Mouse (Mus musculus) spleen, adult 2 months (tissue): ENCODE data around the gene Efna5. TPM values are rescaled to one million over a fixed set of nuclear protein-coding genes. Genes with fewer than 3 reads are reported as not detected.

Experiments
- DNase-seq, 2 experiments: peaks; one replicate each; pipeline versions ENCODE4 v3.0.0 to v3.0.0-alpha.2; 2012 to 2021; ENCODE audit warnings: low spot score in 2 of 2, low read depth in 1 of 2
- H3K27ac ChIP-seq: fragments of 200-500 bp; 2 replicates; pipeline ENCODE4 v1.5.1; 2012; ENCODE audit warnings: low read length, inconsistent platforms; ENCODE audit not compliant: insufficient read depth
- H3K27me3 ChIP-seq: fragments of 200-500 bp; 2 replicates; pipeline ENCODE4 v1.6.1; 2012; ENCODE audit warnings: mild to moderate bottlenecking, moderate library complexity, low read length, inconsistent platforms; ENCODE audit not compliant: control insufficient read depth, insufficient read depth
- H3K36me3 ChIP-seq: fragments of 200-500 bp; 2 replicates; pipeline ENCODE4 v1.6.1; 2012; ENCODE audit warnings: mild to moderate bottlenecking, low read length, inconsistent platforms; ENCODE audit not compliant: control insufficient read depth, insufficient read depth
- H3K4me1 ChIP-seq: fragments of 200-500 bp; 2 replicates; pipeline ENCODE4 v1.6.1; 2011; ENCODE audit warnings: inconsistent platforms; ENCODE audit not compliant: control insufficient read depth, insufficient read depth, insufficient read length
- H3K4me3 ChIP-seq: fragments of 200-500 bp; 2 replicates; pipeline ENCODE4 v1.5.1; 2011; ENCODE audit warnings: mild to moderate bottlenecking, inconsistent platforms; ENCODE audit not compliant: insufficient read depth, insufficient read length; ENCODE audit errors: extremely low read depth
- CTCF ChIP-seq: fragments of 200-500 bp; IDR thresholded peaks from 2 replicates; pipeline ENCODE4 v1.5.1; 2011; ENCODE audit warnings: mild to moderate bottlenecking, inconsistent platforms; ENCODE audit not compliant: insufficient read depth, insufficient read length, insufficient replicate concordance; ENCODE audit errors: extremely low read depth
- POLR2A ChIP-seq: fragments of 200-500 bp; IDR thresholded peaks from 2 replicates; pipeline ENCODE4 v1.6.1; 2011; ENCODE audit warnings: low read depth, low read length, inconsistent platforms
- WGBS: fragments of 180-500 bp; shearing (Covaris S2); methylation state at CpG from one replicate; pipeline ENCODE4 v1.1.7; 2018; 5-methylcytosine and 5-hydroxymethylcytosine counted together
- polyA plus RNA-seq: library from polyadenylated mRNA; depleted of rRNA; stranded (reverse); fragments of >200 nt; gene quantifications from 2 replicates; pipeline ENCODE4 v1.2.3, GENCODE M21; 2012

Gene Efna5
- polyA plus RNA-seq, 1 experiment: 0.30 TPM

DNA sequence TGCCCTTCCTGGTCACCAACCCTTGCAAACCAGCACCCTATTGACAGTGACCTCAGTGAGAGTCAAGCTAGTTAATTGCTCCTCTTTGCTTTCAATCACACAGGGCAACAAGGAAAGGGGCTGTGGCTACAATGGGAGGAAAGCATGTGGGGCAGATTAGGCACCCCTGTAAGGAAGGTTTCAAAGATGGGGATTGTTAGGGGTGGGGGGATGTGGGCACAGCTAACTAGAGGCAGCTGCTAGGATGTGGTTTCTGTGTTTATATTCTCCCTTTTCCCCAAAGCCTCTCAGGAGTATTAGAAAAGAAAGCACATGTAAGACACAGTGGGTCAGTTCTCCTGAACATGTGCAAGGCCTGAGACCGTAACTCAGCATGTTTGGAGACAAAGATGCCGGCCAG, 62.8 kb downstream of the Efna5 start:
- DNase-seq: no peak
- Histone ChIP-seq H3K4me3 (no peak overlapping the region), H3K4me1 (peaks cover 4% of the 10 kb centered on the region; the same call in 1 of the 2 replicates), H3K36me3 (no peaks in the 10 kb centered on the region), H3K27ac (no peak overlapping the region), H3K27me3 (no peaks in the 10 kb centered on the region; the same call in 1 of the 2 replicates)
- WGBS: 31% methylated on average over 2 of the region's 2 CpGs
- TF ChIP-seq POLR2A: no peak
- TF ChIP-seq CTCF: no peak

DNA sequence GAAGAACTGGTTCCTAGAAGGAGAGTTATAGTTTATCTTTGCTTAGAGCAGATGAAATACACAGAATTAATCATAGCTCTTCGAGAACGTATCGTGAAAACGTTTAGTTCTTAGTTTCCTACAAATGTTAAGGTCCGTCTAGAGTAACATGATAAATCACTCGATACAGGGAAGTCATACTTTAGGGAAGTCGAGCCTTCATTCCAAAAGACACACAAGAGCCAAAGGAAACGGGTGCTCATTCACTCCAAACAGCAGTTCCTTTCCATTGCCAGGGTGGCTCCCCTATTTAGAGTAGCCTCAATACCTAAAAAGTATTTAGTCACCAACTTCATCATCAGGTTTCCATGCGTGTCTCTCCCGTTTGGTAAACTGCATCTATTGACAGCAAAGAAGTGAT, 64.2 kb downstream of the Efna5 start:
- Histone ChIP-seq H3K27ac (no peak overlapping the region), H3K36me3 (no peaks in the 10 kb centered on the region), H3K27me3 (no peaks in the 10 kb centered on the region; the same call in 1 of the 2 replicates), H3K4me1 (peaks cover 4% of the 10 kb centered on the region; the same call in 1 of the 2 replicates), H3K4me3 (no peak overlapping the region)
- no peak for TF ChIP-seq POLR2A
- no peak for DNase-seq
- 35% methylated on average over 10 of the region's 10 CpGs for WGBS

DNA sequence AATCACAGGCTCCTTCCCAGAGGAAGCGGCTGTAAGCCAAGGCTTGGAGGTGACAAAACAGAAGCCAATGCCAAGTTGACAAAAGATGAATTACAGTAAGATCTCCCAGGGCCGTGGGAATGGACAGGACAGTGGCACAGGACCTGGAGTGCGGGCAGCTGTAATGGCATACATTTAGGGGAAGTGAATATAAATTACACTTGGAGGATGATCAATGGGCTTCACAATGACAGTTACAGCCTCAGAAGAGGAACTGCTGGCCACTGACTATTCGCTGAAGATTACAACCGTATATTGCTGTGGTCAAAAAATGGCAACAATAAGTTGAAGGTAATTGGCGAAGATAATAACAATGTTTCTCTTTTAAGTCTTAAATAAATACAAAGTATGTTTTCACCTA, 67.7 kb downstream of the Efna5 start:
- Histone ChIP-seq H3K4me3 (no peak overlapping the region), H3K27me3 (no peaks in the 10 kb centered on the region; the same call in 1 of the 2 replicates), H3K27ac (no peak overlapping the region), H3K4me1 (no peaks in the 10 kb centered on the region; the same call in 1 of the 2 replicates), H3K36me3 (no peaks in the 10 kb centered on the region)
- WGBS: 58% methylated on average over 6 of the region's 6 CpGs
- TF ChIP-seq POLR2A (no peak), CTCF (no peak)
- DNase-seq: no peak

DNA sequence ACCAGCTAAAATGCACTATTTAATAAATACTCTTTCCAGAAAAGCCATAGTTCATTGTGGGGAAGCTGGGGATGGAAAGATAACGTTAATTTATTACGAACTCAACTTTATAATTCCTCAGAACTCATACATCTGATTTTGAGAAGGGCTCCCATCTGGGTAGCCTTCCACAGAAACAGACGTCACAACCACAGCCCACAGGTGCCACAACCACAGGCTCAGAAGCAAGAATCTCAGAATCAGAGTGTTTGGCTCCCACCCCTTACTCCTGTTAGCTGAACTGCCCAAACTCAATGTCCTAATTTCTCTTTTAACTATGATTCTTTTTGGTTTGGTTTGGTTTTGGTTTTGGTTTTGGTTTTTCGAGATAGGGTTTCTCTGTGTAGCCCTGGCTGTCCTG, 73.2 kb downstream of the Efna5 start:
- Histone ChIP-seq H3K36me3 (no peaks in the 10 kb centered on the region), H3K27ac (no peak overlapping the region), H3K4me3 (no peak overlapping the region), H3K27me3 (no peaks in the 10 kb centered on the region), H3K4me1 (no peaks in the 10 kb centered on the region)
- WGBS: 37% methylated on average over 4 of the region's 4 CpGs
- TF ChIP-seq POLR2A (no peak), CTCF (no peak)
- no peak for DNase-seq

DNA sequence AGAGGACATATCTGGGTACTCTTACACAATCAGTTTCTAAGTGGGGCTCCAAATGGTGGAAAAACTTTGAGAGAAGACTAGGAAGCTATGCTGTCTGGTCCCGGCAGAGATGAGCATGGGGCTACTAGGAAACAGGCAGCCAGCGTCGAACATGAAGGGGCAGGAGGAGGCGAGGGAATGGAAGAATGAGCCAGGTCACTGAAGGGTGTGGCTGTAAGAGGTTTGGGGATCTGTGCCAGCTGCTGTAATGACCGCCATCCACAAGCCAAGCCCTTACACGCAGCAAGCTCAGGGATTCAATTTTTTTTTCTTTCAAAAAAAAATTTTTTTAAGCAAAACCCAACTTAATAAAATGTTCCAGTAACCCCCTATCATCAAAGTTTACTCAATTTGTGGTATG, 74.5 kb downstream of the Efna5 start:
- Histone ChIP-seq H3K27ac (no peak overlapping the region), H3K27me3 (no peaks in the 10 kb centered on the region), H3K4me1 (no peaks in the 10 kb centered on the region), H3K4me3 (no peak overlapping the region), H3K36me3 (no peaks in the 10 kb centered on the region)
- TF ChIP-seq CTCF: no peak
- TF ChIP-seq POLR2A: no peak
- WGBS: 94% methylated on average over 6 of the region's 6 CpGs
- no peak for DNase-seq

DNA sequence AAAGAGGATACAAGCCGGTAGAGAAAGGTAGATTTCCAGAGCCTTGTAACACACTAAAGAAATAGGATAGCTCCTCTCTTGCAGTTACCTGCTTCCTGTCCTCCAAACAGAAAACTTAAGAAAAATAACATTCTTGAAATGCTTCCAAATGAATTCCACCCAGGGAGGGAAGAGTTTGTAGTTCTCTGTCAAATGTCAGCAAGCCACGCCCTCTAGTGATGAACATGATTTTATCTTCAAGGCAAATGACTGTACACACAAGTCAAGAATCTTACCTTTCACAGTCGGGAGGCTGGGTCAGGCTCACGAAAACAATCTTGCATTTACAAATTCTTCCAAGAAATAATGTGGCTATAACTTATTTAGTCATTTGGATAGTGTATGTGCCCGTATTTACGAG, 78.4 kb downstream of the Efna5 start:
- DNase-seq: no peak
- 74% methylated on average over 6 of the region's 6 CpGs for WGBS
- no peak overlapping the region for H3K27ac ChIP-seq
- H3K4me3 ChIP-seq: no peak overlapping the region
- no peaks in the 10 kb centered on the region for H3K36me3 ChIP-seq
- H3K4me1 ChIP-seq: no peaks in the 10 kb centered on the region
- no peaks in the 10 kb centered on the region for H3K27me3 ChIP-seq
- TF ChIP-seq POLR2A (no peak), CTCF (no peak)

DNA sequence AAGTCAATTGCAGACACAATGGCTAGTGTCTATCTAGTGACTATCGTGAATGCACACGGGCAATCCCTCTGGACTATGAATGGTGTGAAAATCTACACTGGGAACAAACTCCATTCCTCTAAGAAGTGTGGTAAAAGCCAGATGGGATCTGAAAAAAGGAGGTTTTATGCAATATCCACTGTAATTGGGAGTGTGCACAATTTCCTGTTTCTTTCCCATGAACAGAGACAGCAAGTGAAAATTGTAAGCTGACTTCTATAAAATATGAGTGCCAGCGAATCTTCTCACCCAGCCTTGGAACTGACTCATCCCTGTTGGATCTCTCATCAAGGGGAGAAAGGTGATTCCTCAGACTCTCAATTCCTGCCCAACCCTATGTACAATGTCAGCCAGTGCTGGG, 83.8 kb downstream of the Efna5 start:
- WGBS: 91% methylated on average over 3 of the region's 3 CpGs
- TF ChIP-seq CTCF (no peak), POLR2A (no peak)

More for the DNA sequence above, 83.8 kb downstream of the Efna5 start:
- Histone ChIP-seq H3K4me1 (no peaks in the 10 kb centered on the region), H3K36me3 (no peaks in the 10 kb centered on the region), H3K27ac (no peak overlapping the region), H3K27me3 (no peaks in the 10 kb centered on the region), H3K4me3 (no peak overlapping the region)
- DNase-seq: no peak
